Mouse (Mus musculus) hindbrain, embryonic 16.5 days (tissue): ENCODE data around the gene Pram1. TPM values are rescaled to one million over a fixed set of nuclear protein-coding genes. Genes with fewer than 3 reads are reported as not detected.

ENCODE experiments used
- ATAC-seq: fragments of 200-750 bp; cut with Nextera tagmentation; 2 replicates; pipeline ENCODE4 v1.8.0; 2017; ENCODE audit warnings: moderate TSS enrichment, moderate library complexity
- H3K27ac ChIP-seq: fragments of 300-500 bp; sonication (generic); 2 replicates; pipeline ENCODE4 v1.5.1; 2014; ENCODE audit warnings: low read depth, mild to moderate bottlenecking, control low read depth, low read length, moderate library complexity
- H3K27me3 ChIP-seq: fragments of 300-500 bp; sonication (generic); replicated peaks from 2 replicates; pipeline ENCODE4 v1.6.1; 2014; ENCODE audit warnings: low read length; ENCODE audit not compliant: control insufficient read depth, insufficient read depth
- H3K36me3 ChIP-seq: fragments of 300-500 bp; sonication (generic); 2 replicates; pipeline ENCODE4 v1.6.1; 2014; ENCODE audit warnings: mild to moderate bottlenecking, low read length, moderate library complexity, mixed read lengths; ENCODE audit not compliant: control insufficient read depth, insufficient read depth
- H3K4me1 ChIP-seq: fragments of 300-500 bp; sonication (generic); 2 replicates; pipeline ENCODE4 v1.6.1; 2014; ENCODE audit warnings: low read depth, low read length; ENCODE audit not compliant: control insufficient read depth, insufficient read depth
- H3K4me2 ChIP-seq: fragments of 300-500 bp; sonication (generic); 2 replicates; pipeline ENCODE4 v1.6.1; 2014; ENCODE audit warnings: mild to moderate bottlenecking, low read length, control low read depth, moderate library complexity
- H3K4me3 ChIP-seq: fragments of 300-500 bp; sonication (generic); 2 replicates; pipeline ENCODE4 v1.5.1; 2014; ENCODE audit warnings: mild to moderate bottlenecking, low read length, control low read depth, moderate library complexity
- H3K9ac ChIP-seq: fragments of 300-500 bp; sonication (generic); 2 replicates; pipeline ENCODE4 v1.6.1; 2014; ENCODE audit warnings: low read depth, mild to moderate bottlenecking, control low read depth, low read length, moderate library complexity
- H3K9me3 ChIP-seq: fragments of 300-500 bp; sonication (generic); 2 replicates; pipeline ENCODE4 v1.6.1; 2014; ENCODE audit warnings: mild to moderate bottlenecking, low read length, moderate library complexity; ENCODE audit not compliant: control insufficient read depth
- WGBS: fragments of 180-500 bp; shearing (Covaris S2); extraction: QIAGEN DNeasy Blood & Tissue Kit; methylation state at CpG from one replicate; pipeline ENCODE4 v1.1.7; 2014; 5-methylcytosine and 5-hydroxymethylcytosine counted together
- polyA plus RNA-seq: library from polyadenylated mRNA; unstranded; fragments of >200 nt; fragmentation: Nextera tagmentation; extraction: Ambion mirVana; gene quantifications from 2 replicates; pipeline ENCODE4 v1.2.1, GENCODE M21; 2015

Pram1 gene
- polyA plus RNA-seq, 1 experiment from 2014 or later = 0.51 TPM

- H3K36me3 ChIP-seq = peaks cover 46% of the 10 kb centered on the region
- 91% methylated on average over 8 of the region's 8 CpGs for WGBS
- ATAC-seq = no peak
These were observed 7.2 kb downstream of the Pram1 start for GRCm38 (mm10) chr17:33645073-33645472.

DNA sequence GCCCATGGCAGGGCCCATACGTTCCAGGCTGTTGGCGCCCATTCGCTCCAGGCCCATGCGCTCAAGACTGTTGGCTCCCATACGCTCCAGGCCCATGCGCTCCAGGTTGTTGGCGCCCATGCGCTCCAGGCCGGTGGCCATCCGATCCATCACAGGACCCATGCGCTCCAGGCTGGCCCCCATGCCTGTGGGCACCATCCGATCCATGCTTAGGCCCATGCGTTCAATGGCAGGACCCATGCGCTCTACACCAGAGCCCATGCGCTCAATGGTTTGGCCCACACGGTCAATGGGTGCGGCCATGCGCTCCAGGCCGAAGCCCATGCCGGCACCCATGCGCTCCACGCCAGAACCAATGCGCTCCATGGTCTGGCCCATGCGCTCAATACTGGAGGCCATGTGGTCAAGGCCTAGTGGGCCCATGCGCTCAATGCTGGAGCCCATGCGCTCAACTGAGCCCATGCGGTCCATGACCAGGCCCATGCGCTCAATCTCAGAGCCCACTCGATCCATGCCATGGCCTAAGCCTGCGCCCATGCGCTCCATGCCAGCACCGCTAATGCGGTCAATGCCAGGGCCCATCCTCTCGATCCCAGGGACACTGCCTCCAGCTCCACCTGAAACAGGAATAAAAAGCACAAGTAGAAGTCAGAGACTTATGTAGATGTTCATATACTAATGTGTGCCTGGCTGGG lies 12.1 kb downstream of the Pram1 start:
- Histone ChIP-seq H3K36me3 (peaks cover 53% of the 10 kb centered on the region), H3K27me3 (no peaks in the 10 kb centered on the region), H3K9me3 (no peaks in the 10 kb centered on the region), H3K9ac (no peak overlapping the region), H3K27ac (no peak overlapping the region), H3K4me1 (no peaks in the 10 kb centered on the region), H3K4me3 (no peak overlapping the region), H3K4me2 (no peak overlapping the region)
- 98% methylated on average over 34 of the region's 34 CpGs for WGBS
- peak; percentile 58; the same call in 1 of the 2 replicates for ATAC-seq

More at GRCm38 (mm10) chr17:33645073-33645472, 7.2 kb downstream of the Pram1 start:
- Histone ChIP-seq H3K9ac (no peak overlapping the region), H3K4me1 (no peaks in the 10 kb centered on the region), H3K4me3 (no peak overlapping the region), H3K4me2 (no peak overlapping the region), H3K27ac (no peak overlapping the region), H3K9me3 (no peaks in the 10 kb centered on the region), H3K27me3 (no peaks in the 10 kb centered on the region)

GRCm38 (mm10) chr17:33666813-33667212 lies 29.0 kb downstream of the Pram1 start:
- Histone ChIP-seq H3K4me1 (no peaks in the 10 kb centered on the region; the same call in 1 of the 2 replicates), H3K9me3 (no peaks in the 10 kb centered on the region), H3K27ac (no peak overlapping the region), H3K36me3 (peaks cover 17% of the 10 kb centered on the region), H3K4me3 (no peak overlapping the region), H3K27me3 (no peaks in the 10 kb centered on the region), H3K4me2 (no peak overlapping the region), H3K9ac (no peak overlapping the region)
- ATAC-seq = no peak
- WGBS = 90% methylated on average over 3 of the region's 3 CpGs

DNA sequence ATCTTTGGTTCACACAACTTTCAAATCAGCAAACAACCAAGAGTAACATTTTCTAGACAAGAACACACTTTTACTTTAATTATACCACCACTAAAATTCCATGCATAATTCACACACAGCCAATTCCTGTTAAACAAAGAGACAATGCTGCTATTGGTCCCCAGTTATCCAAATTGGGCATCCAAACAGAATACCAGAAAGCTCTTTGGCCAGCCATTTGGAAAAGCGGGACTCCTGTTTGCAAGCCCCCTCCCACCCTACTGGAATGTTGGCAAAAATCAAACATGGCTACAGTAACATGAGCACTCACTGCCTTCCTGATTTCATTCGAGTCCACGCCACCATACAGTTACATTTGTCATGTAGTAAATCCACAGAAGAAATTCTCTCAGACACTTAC lies 31.8 kb downstream of the Pram1 start:
- Histone ChIP-seq H3K36me3 (peaks cover 8% of the 10 kb centered on the region), H3K27me3 (no peaks in the 10 kb centered on the region), H3K4me3 (no peak overlapping the region), H3K9ac (no peak overlapping the region), H3K9me3 (no peaks in the 10 kb centered on the region), H3K27ac (no peak overlapping the region), H3K4me2 (no peak overlapping the region), H3K4me1 (no peaks in the 10 kb centered on the region; the same call in 1 of the 2 replicates)
- 87% methylated on average over 3 of the region's 3 CpGs for WGBS
- ATAC-seq = no peak

- WGBS = 76% methylated on average over 1 of the region's 1 CpGs
- no peak overlapping the region for H3K4me3 ChIP-seq
- no peaks in the 10 kb centered on the region for H3K27me3 ChIP-seq
- H3K27ac ChIP-seq = no peak overlapping the region
- H3K4me1 ChIP-seq = no peaks in the 10 kb centered on the region; the same call in 1 of the 2 replicates
- H3K9me3 ChIP-seq = no peaks in the 10 kb centered on the region
- H3K4me2 ChIP-seq = no peak overlapping the region
- H3K36me3 ChIP-seq = peaks cover 4% of the 10 kb centered on the region
- no peak for ATAC-seq
- no peak overlapping the region for H3K9ac ChIP-seq
These were observed 36.0 kb downstream of the Pram1 start for GRCm38 (mm10) chr17:33673837-33674236.

GRCm38 (mm10) chr17:33675452-33675851 lies 37.6 kb downstream of the Pram1 start:
- peaks cover 4% of the 10 kb centered on the region for H3K36me3 ChIP-seq
- no peak overlapping the region for H3K4me3 ChIP-seq
- no peak for ATAC-seq
- H3K27me3 ChIP-seq = no peaks in the 10 kb centered on the region
- H3K4me2 ChIP-seq = no peak overlapping the region
- H3K9me3 ChIP-seq = no peaks in the 10 kb centered on the region
- no peak overlapping the region for H3K9ac ChIP-seq
- H3K4me1 ChIP-seq = peaks cover 3% of the 10 kb centered on the region; the same call in 1 of the 2 replicates
- H3K27ac ChIP-seq = no peak overlapping the region

DNA sequence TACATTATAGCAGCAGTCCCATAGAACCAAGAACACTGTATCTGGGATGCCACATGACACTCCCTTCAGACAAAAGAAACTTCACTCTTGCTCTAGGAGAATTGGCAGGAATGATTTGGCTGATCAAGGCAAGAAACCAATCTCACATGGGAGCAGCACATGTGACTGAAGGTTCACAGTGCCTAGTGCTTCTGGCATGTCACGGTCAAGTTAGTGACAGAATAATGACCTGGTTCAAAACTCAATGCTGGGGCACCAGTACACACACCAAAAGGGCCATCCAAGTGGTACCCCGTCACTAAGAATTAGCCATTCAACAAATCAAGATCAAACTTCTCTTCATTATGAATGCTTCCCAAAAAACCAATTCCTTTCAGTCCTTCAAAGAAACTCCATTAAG lies 38.2 kb downstream of the Pram1 start:
- H3K9me3 ChIP-seq = no peaks in the 10 kb centered on the region
- H3K27ac ChIP-seq = no peak overlapping the region
- H3K4me1 ChIP-seq = peaks cover 5% of the 10 kb centered on the region; the same call in 1 of the 2 replicates
- no peak overlapping the region for H3K4me3 ChIP-seq
- H3K36me3 ChIP-seq = peaks cover 4% of the 10 kb centered on the region
- no peak overlapping the region for H3K4me2 ChIP-seq
- 87% methylated on average over 2 of the region's 2 CpGs for WGBS
- no peaks in the 10 kb centered on the region for H3K27me3 ChIP-seq
- no peak for ATAC-seq
- no peak overlapping the region for H3K9ac ChIP-seq

- Histone ChIP-seq H3K4me2 (no peak overlapping the region), H3K27me3 (no peaks in the 10 kb centered on the region), H3K9me3 (no peaks in the 10 kb centered on the region), H3K4me1 (peaks cover 29% of the 10 kb centered on the region), H3K9ac (no peak overlapping the region), H3K4me3 (no peak overlapping the region), H3K27ac (no peak overlapping the region), H3K36me3 (peaks cover 4% of the 10 kb centered on the region)
- no peak for ATAC-seq
These were observed 40.9 kb downstream of the Pram1 start for GRCm38 (mm10) chr17:33678771-33679170.

DNA sequence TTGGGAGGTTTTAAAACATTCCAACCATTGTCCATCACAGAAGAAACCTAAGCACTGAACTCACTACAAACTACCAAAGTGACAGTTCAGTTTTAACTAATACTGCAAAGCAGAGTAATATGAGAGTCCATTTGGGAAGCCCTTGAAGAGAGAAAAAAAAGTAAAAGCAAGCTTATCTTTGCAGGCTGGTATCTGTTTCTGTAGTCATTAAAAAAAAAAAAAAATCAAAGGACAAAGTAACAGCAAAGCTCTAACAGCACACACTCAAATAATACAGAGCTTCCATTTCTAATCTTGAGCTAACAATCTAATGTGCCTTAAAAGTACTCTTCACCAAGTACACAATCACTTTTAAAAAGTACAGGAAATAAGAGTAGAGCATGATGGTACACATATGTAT lies 43.9 kb downstream of the Pram1 start:
- Histone ChIP-seq H3K4me2 (no peak overlapping the region), H3K27ac (no peak overlapping the region), H3K4me3 (no peak overlapping the region), H3K4me1 (peaks cover 38% of the 10 kb centered on the region), H3K9ac (no peak overlapping the region), H3K36me3 (no peaks in the 10 kb centered on the region), H3K27me3 (no peaks in the 10 kb centered on the region), H3K9me3 (no peaks in the 10 kb centered on the region)
- ATAC-seq = no peak
